17 mouse cellular contexts compared by ENCODE assay signal in the genomic region with DNA sequence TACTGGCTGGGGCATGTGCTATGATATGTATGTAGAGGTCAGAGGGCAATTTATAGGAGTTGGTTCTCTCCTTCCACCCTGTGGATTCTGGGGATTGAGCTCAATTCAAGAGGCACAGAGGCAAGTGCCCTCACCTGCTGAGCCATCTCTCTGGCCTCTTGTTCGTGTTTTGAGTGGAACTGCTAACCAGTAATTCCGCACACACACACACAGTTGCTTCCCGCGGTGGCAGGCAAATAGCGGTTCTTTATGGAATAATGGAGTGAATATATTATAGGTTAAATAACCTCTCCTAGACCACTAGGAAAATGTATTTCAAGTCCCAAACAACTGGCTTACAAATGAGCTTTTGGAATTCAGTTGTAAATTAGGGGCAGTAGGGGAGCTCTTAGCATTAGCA. TPM values are rescaled to one million over a fixed set of nuclear protein-coding genes. Genes with fewer than 3 reads are reported as not detected.
DNase-seq lines count a peak whose midpoint lies in the region; ATAC-seq and TF ChIP-seq lines count a peak whose summit lies in the region.
"Had no signal": no experiment of that assay in that cellular context is flagged by ENCODE, and none has a peak within 500 bp of the region (broad histone marks: within the 10 kb centered on the region; RNA-seq: fewer than 3 reads in every experiment).

No protein-coding gene starts in this region.

- TF ChIP-seq CTCF in forebrain, postnatal 0 days (IDR thresholded peaks at IDR 0.05; ENCODE audit: low read depth): no peak

- H3K4me3 ChIP-seq in forebrain, embryonic 13.5 days: no peak overlapping the region
- no peak overlapping the region for H3K4me3 ChIP-seq in forebrain, embryonic 15.5 days
- no peak overlapping the region for H3K4me3 ChIP-seq in forebrain, postnatal 0 days (ENCODE audit: low read depth, low read length)
- no peak overlapping the region for H3K4me3 ChIP-seq in forebrain, embryonic 12.5 days (replicated peaks)
- H3K4me3 ChIP-seq in midbrain, embryonic 14.5 days (replicated peaks; ENCODE audit: low read depth, low read length): no peak overlapping the region
- H3K4me3 ChIP-seq in midbrain, embryonic 11.5 days (ENCODE audit: low read depth, low read length): no peak overlapping the region
- H3K4me3 ChIP-seq: embryonic facial prominence, embryonic 10.5 days; embryonic facial prominence, embryonic 12.5 days had no signal

- ATAC-seq in forebrain, embryonic 13.5 days: no peak
- no peak for ATAC-seq in forebrain, embryonic 15.5 days (replicated peaks)
- peak; percentile 29; the same call in 1 of the 2 replicates for ATAC-seq in forebrain, postnatal 0 days
- ATAC-seq in forebrain, embryonic 12.5 days (ENCODE audit: low FRiP score): no peak; the same call in 1 of the 2 replicates
- no peak for ATAC-seq in midbrain, embryonic 14.5 days (ENCODE audit: low FRiP score, low TSS enrichment)
- ATAC-seq in midbrain, embryonic 11.5 days (ENCODE audit: low FRiP score): no peak

- H3K27me3 ChIP-seq in forebrain, embryonic 13.5 days: peaks cover 21% of the 10 kb centered on the region
- no peaks in the 10 kb centered on the region for H3K27me3 ChIP-seq in forebrain, embryonic 15.5 days
- no peaks in the 10 kb centered on the region for H3K27me3 ChIP-seq in forebrain, postnatal 0 days (ENCODE audit: insufficient read depth, low read length)
- H3K27me3 ChIP-seq in forebrain, embryonic 12.5 days: peaks cover 54% of the 10 kb centered on the region
- no peaks in the 10 kb centered on the region for H3K27me3 ChIP-seq in midbrain, embryonic 14.5 days (ENCODE audit: control insufficient read depth, insufficient read depth, low read length)
- no peaks in the 10 kb centered on the region for H3K27me3 ChIP-seq in midbrain, embryonic 11.5 days (ENCODE audit: control insufficient read depth, insufficient read depth, low read length)
- H3K27me3 ChIP-seq: embryonic facial prominence, embryonic 12.5 days had no signal

- no peaks in the 10 kb centered on the region for H3K36me3 ChIP-seq in forebrain, embryonic 13.5 days (ENCODE audit: poor library complexity, severe bottlenecking)
- no peaks in the 10 kb centered on the region for H3K36me3 ChIP-seq in forebrain, embryonic 15.5 days
- H3K36me3 ChIP-seq in forebrain, postnatal 0 days (ENCODE audit: insufficient read depth): no peaks in the 10 kb centered on the region
- H3K36me3 ChIP-seq in forebrain, embryonic 12.5 days (replicated peaks): no peaks in the 10 kb centered on the region
- no peaks in the 10 kb centered on the region for H3K36me3 ChIP-seq in midbrain, embryonic 14.5 days (ENCODE audit: control insufficient read depth, insufficient read depth, low read length)
- no peaks in the 10 kb centered on the region for H3K36me3 ChIP-seq in midbrain, embryonic 11.5 days (ENCODE audit: control insufficient read depth, insufficient read depth, low read length)
- H3K36me3 ChIP-seq: embryonic facial prominence, embryonic 10.5 days; embryonic facial prominence, embryonic 12.5 days had no signal

- 25% methylated on average over 5 of the region's 5 CpGs for WGBS in forebrain, embryonic 13.5 days
- 19% methylated on average over 5 of the region's 5 CpGs for WGBS in forebrain, embryonic 15.5 days
- WGBS in forebrain, postnatal 0 days: 20% methylated on average over 5 of the region's 5 CpGs
- WGBS in forebrain, embryonic 12.5 days: 29% methylated on average over 5 of the region's 5 CpGs
- WGBS in midbrain, embryonic 14.5 days: 19% methylated on average over 5 of the region's 5 CpGs
- whole genome bisulfite sequencing in midbrain, embryonic 11.5 days: 50% methylated on average over 5 of the region's 5 CpGs

- peaks cover 31% of the 10 kb centered on the region for H3K4me1 ChIP-seq in forebrain, embryonic 13.5 days
- H3K4me1 ChIP-seq in forebrain, embryonic 15.5 days: peaks cover 27% of the 10 kb centered on the region
- H3K4me1 ChIP-seq in forebrain, postnatal 0 days (ENCODE audit: insufficient read depth): 0 out of 2 replicates have a peak, but pooled peaks cover 7% of the 10 kb centered on the region
- H3K4me1 ChIP-seq in forebrain, embryonic 12.5 days: peaks cover 30% of the 10 kb centered on the region
- 0 out of 2 replicates have a peak, but pooled peaks cover 18% of the 10 kb centered on the region for H3K4me1 ChIP-seq in midbrain, embryonic 14.5 days (ENCODE audit: control insufficient read depth, insufficient read depth, low read length)
- peaks cover 2% of the 10 kb centered on the region; the same call in 1 of the 2 replicates for H3K4me1 ChIP-seq in midbrain, embryonic 11.5 days (ENCODE audit: control insufficient read depth, insufficient read depth, low read length)

- 0 out of 2 replicates have a peak, but pooled peaks cover 4% of the 10 kb centered on the region for H3K9me3 ChIP-seq in forebrain, embryonic 13.5 days (replicated peaks)
- H3K9me3 ChIP-seq in forebrain, embryonic 15.5 days: no peaks in the 10 kb centered on the region
- H3K9me3 ChIP-seq in forebrain, postnatal 0 days (ENCODE audit: low read length): 0 out of 2 replicates have a peak, but pooled peaks cover 2% of the 10 kb centered on the region
- no peaks in the 10 kb centered on the region for H3K9me3 ChIP-seq in forebrain, embryonic 12.5 days
- no peaks in the 10 kb centered on the region for H3K9me3 ChIP-seq in midbrain, embryonic 14.5 days (ENCODE audit: control insufficient read depth, low read length)
- H3K9me3 ChIP-seq in midbrain, embryonic 11.5 days (ENCODE audit: control insufficient read depth, low read length): no peaks in the 10 kb centered on the region
- H3K9me3 ChIP-seq: embryonic facial prominence, embryonic 10.5 days; embryonic facial prominence, embryonic 12.5 days had no signal

- no peak overlapping the region for H3K9ac ChIP-seq in forebrain, embryonic 13.5 days
- no peak overlapping the region for H3K9ac ChIP-seq in forebrain, embryonic 15.5 days (replicated peaks)
- H3K9ac ChIP-seq in forebrain, postnatal 0 days: no peak overlapping the region
- H3K9ac ChIP-seq in forebrain, embryonic 12.5 days: no peak overlapping the region
- no peak overlapping the region for H3K9ac ChIP-seq in midbrain, embryonic 14.5 days (replicated peaks; ENCODE audit: low read length)
- no peak overlapping the region for H3K9ac ChIP-seq in midbrain, embryonic 11.5 days (ENCODE audit: low read length)
- H3K9ac ChIP-seq: embryonic facial prominence, embryonic 12.5 days had no signal

- peak overlapping the region; percentile 6; the same call in 1 of the 2 replicates for H3K27ac ChIP-seq in forebrain, embryonic 13.5 days
- H3K27ac ChIP-seq in forebrain, embryonic 15.5 days (replicated peaks): no peak overlapping the region
- H3K27ac ChIP-seq in forebrain, postnatal 0 days (ENCODE audit: low read depth, low read length): no peak overlapping the region
- H3K27ac ChIP-seq in forebrain, embryonic 12.5 days: no peak overlapping the region
- H3K27ac ChIP-seq in midbrain, embryonic 14.5 days (replicated peaks; ENCODE audit: low read depth, low read length): no peak overlapping the region
- H3K27ac ChIP-seq in midbrain, embryonic 11.5 days (ENCODE audit: low read depth, low read length): no peak overlapping the region
- H3K27ac ChIP-seq: embryonic facial prominence, embryonic 10.5 days; embryonic facial prominence, embryonic 12.5 days had no signal

- H3K4me2 ChIP-seq in forebrain, embryonic 13.5 days: no peak overlapping the region
- no peak overlapping the region for H3K4me2 ChIP-seq in forebrain, embryonic 15.5 days (replicated peaks)
- H3K4me2 ChIP-seq in forebrain, postnatal 0 days (ENCODE audit: low read depth): no peak overlapping the region
- H3K4me2 ChIP-seq in forebrain, embryonic 12.5 days: no peak overlapping the region
- no peak overlapping the region for H3K4me2 ChIP-seq in midbrain, embryonic 14.5 days (ENCODE audit: low read length)
- H3K4me2 ChIP-seq in midbrain, embryonic 11.5 days: no peak overlapping the region
- H3K4me2 ChIP-seq: embryonic facial prominence, embryonic 12.5 days had no signal

- DNase-seq in forebrain, postnatal 0 days: no peak
- peak; percentile 42 for DNase-seq in midbrain, embryonic 14.5 days
- no peak for DNase-seq in midbrain, embryonic 11.5 days (ENCODE audit: low spot score, missing footprints)
- DNase-seq in right cerebral cortex, postnatal 4 days: no peak
- DNase-seq: adrenal gland, adult 2 months; adrenal gland, postnatal 10 days; adrenal gland, postnatal 25 days; cerebellum, adult 11-12 months; cerebellum, adult 2 months; cerebellum, adult 9-10 months; cerebellum, postnatal 10 days; cerebellum, postnatal 25 days had no signal

RNA-seq across cellular contexts. Expression of gene Med13, which starts 59.1 kb away (rescaled TPM):
- 12.4 and 13.4 TPM in 2 replicates for polyA plus RNA-seq in forebrain, embryonic 13.5 days (2015; fragmentation: Nextera tagmentation; extraction: Ambion mirVana)
- 12.2 and 12.8 TPM in 2 replicates for polyA plus RNA-seq in forebrain, embryonic 15.5 days (2015; fragmentation: Nextera tagmentation; extraction: Ambion mirVana)
- 54.0 and 57.0 TPM in 2 replicates for total RNA-seq in forebrain, postnatal 0 days (2014; rRNA removed)
- polyA plus RNA-seq in forebrain, postnatal 0 days (2015; fragmentation: Nextera tagmentation; extraction: Ambion mirVana): 3.8 and 5.5 TPM in 2 replicates
- 14.8 and 16.4 TPM in 2 replicates for polyA plus RNA-seq in forebrain, embryonic 12.5 days (2016; fragmentation: Nextera tagmentation; extraction: Ambion mirVana)
- polyA plus RNA-seq in midbrain, embryonic 14.5 days (2014; fragmentation: Nextera tagmentation; extraction: Ambion mirVana): 15.1 and 15.2 TPM in 2 replicates
- 13.2 and 14.7 TPM in 2 replicates for polyA plus RNA-seq in midbrain, embryonic 11.5 days (2014; fragmentation: Nextera tagmentation; extraction: Ambion mirVana)
